Mouse (Mus musculus) olfactory bulb, adult 2 months (tissue): ENCODE measurements around the gene Wdtc1.

Experiments
- CTCF ChIP-seq: fragments of 200-500 bp; IDR thresholded peaks from 2 replicates; pipeline ENCODE4 v1.5.1; 2012; ENCODE audit warnings: low read depth, mild to moderate bottlenecking, low read length, moderate library complexity; ENCODE audit not compliant: insufficient read depth
- POLR2A ChIP-seq: fragments of 200-500 bp; IDR thresholded peaks from 2 replicates; pipeline ENCODE4 v1.6.1; 2012; ENCODE audit warnings: mild to moderate bottlenecking, low read depth, low read length, moderate library complexity; ENCODE audit not compliant: insufficient read depth

- TF ChIP-seq CTCF = no peak
- no peak for TF ChIP-seq POLR2A
Measured at GRCm38 (mm10) chr4:133291255-133291654, 62.0 kb downstream of the Wdtc1 start.
